Mouse (Mus musculus) layer of hippocampus, postnatal 25 days (tissue): ENCODE results near the gene Sec14l2. TPM values are rescaled to one million over a fixed set of nuclear protein-coding genes. Genes with fewer than 3 reads are reported as not detected.

ENCODE experiments used
- DNase-seq, 2 experiments: peaks; one replicate each; pipeline ENCODE4 v3.0.0; 2022; ENCODE audit warnings: mixed read lengths in 2 of 2, low spot score in 1 of 2; ENCODE audit errors: extremely low spot score in 1 of 2
- microRNA-seq, 2 experiments: library from miRNA; unstranded; fragments of <30 nt; microRNA quantifications; one replicate each; pipeline ENCODE4 v1.2.0; 2021
- total RNA-seq, 2 experiments: library from RNA; stranded (reverse); gene quantifications; 2 replicates each; pipeline ENCODE4 v1.2.3; 2021

The Sec14l2 gene
- total RNA-seq, 2 experiments from 2014 or later: 57.2 to 59.4 TPM

GRCm38 (mm10) chr11:4064627-4065122 lies 58.5 kb downstream of the Sec14l2 start, which contains the start of gene Sec14l3:
TSS of gene Sec14l3 (plus strand) at chr11:4064841.
- DNase-seq: no peak

- no peak for DNase-seq
Observed at GRCm38 (mm10) chr11:4062981-4063380, 60.2 kb downstream of the Sec14l2 start.

DNA sequence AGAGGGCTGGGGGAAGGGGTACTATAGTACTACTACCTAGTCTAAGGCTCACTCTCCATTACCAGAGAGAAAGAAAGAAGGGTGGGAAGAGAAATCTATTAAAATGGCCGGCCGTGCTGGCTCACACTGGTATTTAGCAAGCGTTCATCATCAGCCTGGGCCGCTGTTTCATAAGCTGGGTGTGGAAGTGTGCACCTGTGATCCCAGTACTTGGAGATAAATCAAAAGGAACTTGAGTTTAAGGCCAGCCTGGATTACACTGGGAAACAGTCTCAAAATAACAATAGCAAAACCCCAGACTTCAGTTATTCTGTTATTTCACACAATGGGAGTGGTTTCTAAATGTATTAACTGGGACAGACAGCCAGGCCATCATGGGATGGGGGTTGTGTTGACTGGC lies 60.7 kb downstream of the Sec14l2 start:
- DNase-seq: no peak

GRCm38 (mm10) chr11:4060866-4061575 lies 62.2 kb downstream of the Sec14l2 start:
- no peak for DNase-seq

- peak; percentile 76 to 83 for DNase-seq
Observed at GRCm38 (mm10) chr11:4053586-4053985, 69.6 kb downstream of the Sec14l2 start.

DNA sequence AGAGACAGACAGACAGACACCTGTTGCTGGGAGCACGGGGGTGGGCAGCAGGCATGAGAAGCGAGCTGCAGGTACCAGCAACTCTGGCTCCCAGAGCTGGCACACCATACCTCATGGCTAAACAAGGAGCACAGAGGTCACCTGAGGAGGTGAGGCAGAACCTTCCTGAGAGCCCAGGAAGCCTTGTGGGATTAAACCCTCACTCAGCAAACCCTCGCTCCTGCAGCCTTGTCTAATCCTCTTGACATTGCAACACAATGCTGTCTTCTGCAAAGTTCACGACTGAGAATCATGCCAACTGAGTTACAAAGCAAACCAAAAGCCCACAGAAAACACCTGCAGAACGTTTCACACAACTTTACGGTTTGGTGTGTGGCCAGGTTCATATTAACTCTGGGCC lies 74.8 kb downstream of the Sec14l2 start:
- no peak for DNase-seq

DNA sequence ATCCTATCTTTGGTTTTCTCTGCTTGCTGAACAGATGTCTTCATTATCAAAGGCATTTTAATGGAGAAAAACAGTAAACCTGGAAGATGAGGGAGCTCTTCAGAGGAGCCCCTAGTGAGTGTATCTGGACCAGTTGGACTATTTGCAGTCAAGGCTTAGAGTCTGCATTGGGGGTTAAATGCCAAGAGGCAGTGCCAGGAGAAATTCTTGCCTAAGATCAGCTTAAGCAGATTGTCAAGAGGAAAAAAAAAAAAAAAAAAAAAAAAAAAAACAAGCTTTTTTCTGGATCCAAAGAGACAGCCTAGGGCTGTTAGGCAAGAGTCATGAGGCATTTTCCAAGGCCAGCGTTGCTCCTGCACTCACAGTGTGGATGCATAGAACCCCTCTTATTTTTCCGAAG lies 75.4 kb downstream of the Sec14l2 start:
- DNase-seq: no peak

Small RNA genes within 50 kb of the gene (microRNA-seq; reads per million reads assigned to microRNA genes)
- gene Mir3060: 1.1 to 3.6 reads per million in 2 experiments

Other genes with a start within 250 kb of the Sec14l2 start
- under 1 TPM; 0.62 to 0.63 TPM for gene 4921536K21Rik, start 228.3 kb downstream of the Sec14l2 start, total RNA-seq
- gene Dusp18, start 228.2 kb downstream of the Sec14l2 start, total RNA-seq: 10 to 100 TPM; 26.1 to 26.4 TPM
- gene Slc35e4, start 208.8 kb downstream of the Sec14l2 start, total RNA-seq: 10 to 100 TPM; 16.8 to 18.0 TPM
- gene Tcn2, start 191.3 kb downstream of the Sec14l2 start, total RNA-seq: 10 to 100 TPM; 19.0 to 19.2 TPM
- gene Pes1, start 159.4 kb downstream of the Sec14l2 start, total RNA-seq: 10 to 100 TPM; 41.8 to 46.5 TPM
- gene 4930556J24Rik, start 146.6 kb downstream of the Sec14l2 start, total RNA-seq: under 1 TPM in 1 of 2 experiments, not detected in 1; 0.22 TPM
- gene Gal3st1, start 139.8 kb downstream of the Sec14l2 start, total RNA-seq: 10 to 100 TPM; 22.4 to 22.8 TPM
- under 1 TPM; 0.17 to 0.19 TPM for gene Sec14l4, start 92.0 kb downstream of the Sec14l2 start, total RNA-seq
- 1 to 10 TPM; 1.6 to 1.9 TPM for gene Sec14l3, start 58.6 kb downstream of the Sec14l2 start, total RNA-seq
- gene Mtfp1, start 28.0 kb downstream of the Sec14l2 start, total RNA-seq: 100 to 1,000 TPM; 109 to 126 TPM
- gene Rnf215, start 11.8 kb upstream of the Sec14l2 start, total RNA-seq: 10 to 100 TPM; 31.1 to 31.2 TPM
- 10 to 100 TPM; 10.7 to 10.9 TPM for gene Ccdc157, start 36.9 kb upstream of the Sec14l2 start, total RNA-seq
- gene Sf3a1, start 36.9 kb upstream of the Sec14l2 start, total RNA-seq: 10 to 100 TPM; 68.8 to 69.2 TPM
- gene Tbc1d10a, start 63.4 kb upstream of the Sec14l2 start, total RNA-seq: 10 to 100 TPM; 29.2 to 32.7 TPM
- gene Castor1, start 94.8 kb upstream of the Sec14l2 start, total RNA-seq: 1 to 10 TPM; 6.0 to 6.1 TPM
- gene Osm, start 113.0 kb upstream of the Sec14l2 start, total RNA-seq: under 1 TPM in 1 of 2 experiments, not detected in 1; 0.12 TPM
- gene Lif, start 134.1 kb upstream of the Sec14l2 start, total RNA-seq: 1 to 10 TPM; 1.3 to 2.1 TPM